ENCODE assay signal across 15 mouse cellular contexts in genomic region chr14:57224381-57224780, GRCm38 (mm10).
"Had no signal": no experiment of that assay in that cellular context is flagged by ENCODE, and none has a peak within 500 bp of the region (broad histone marks: within the 10 kb centered on the region; RNA-seq: fewer than 3 reads in every experiment).

No protein-coding gene starts in this region.

- H3K4me2 ChIP-seq: limb, embryonic 12.5 days; liver, embryonic 13.5 days; lung, embryonic 15.5 days; midbrain, embryonic 11.5 days; neural tube, embryonic 12.5 days had no signal

- ATAC-seq: liver, postnatal 0 days had no signal

- H3K4me1 ChIP-seq: limb, embryonic 12.5 days; liver, embryonic 13.5 days; lung, embryonic 15.5 days; megakaryocyte, embryonic 14.5 days; neural tube, embryonic 12.5 days had no signal

- H3K4me3 ChIP-seq: left cerebral cortex, adult 2 months; limb, embryonic 12.5 days; liver, embryonic 13.5 days; lung, embryonic 15.5 days; neural tube, embryonic 12.5 days had no signal

- H3K27me3 ChIP-seq: limb, embryonic 12.5 days; liver, embryonic 13.5 days; lung, embryonic 15.5 days; neural tube, embryonic 12.5 days had no signal

- H3K9ac ChIP-seq: limb, embryonic 12.5 days; liver, embryonic 13.5 days; liver, postnatal 0 days; lung, embryonic 15.5 days; neural tube, embryonic 12.5 days had no signal

- H3K27ac ChIP-seq: left cerebral cortex, adult 2 months; limb, embryonic 12.5 days; liver, embryonic 13.5 days; lung, embryonic 15.5 days; macrophage; neural tube, embryonic 12.5 days had no signal

- H3K36me3 ChIP-seq: limb, embryonic 12.5 days; liver, embryonic 13.5 days; lung, embryonic 15.5 days; neural tube, embryonic 12.5 days had no signal

- H3K9me3 ChIP-seq: liver, embryonic 13.5 days; lung, embryonic 15.5 days; megakaryocyte, embryonic 14.5 days; neural tube, embryonic 12.5 days had no signal

- DNase-seq: kidney, adult 8-10 months; kidney, postnatal 25 days; liver; liver, embryonic 13.5 days; liver, postnatal 0 days; lung, postnatal 14 days; thymus, adult 18-20 months; thymus, postnatal 14 days had no signal
